Mouse (Mus musculus) 416B (cell line): Measurements from ENCODE around the gene Cpvl.

ENCODE experiments used
- DNase-seq: peaks from one replicate; pipeline ENCODE4 v3.0.0; 2011; ENCODE audit warnings: low read depth

Cpvl gene

GRCm38 (mm10) chr6:53978571-53978970 is at the start of gene Cpvl:
Gene Cpvl, minus strand, starts transcription at chr6:53978671.
- DNase-seq = no peak

- DNase-seq = no peak
These were observed 45.4 kb upstream of the Cpvl start for GRCm38 (mm10) chr6:54023846-54024245.

- no peak for DNase-seq
These were observed 42.8 kb upstream of the Cpvl start for GRCm38 (mm10) chr6:54021123-54021789.

GRCm38 (mm10) chr6:54018861-54019260 is 40.4 kb upstream of the Cpvl start:
- DNase-seq = no peak

- no peak for DNase-seq
These were observed 39.6 kb upstream of the Cpvl start for GRCm38 (mm10) chr6:54018038-54018437.

GRCm38 (mm10) chr6:54012163-54012562 is 33.7 kb upstream of the Cpvl start:
- DNase-seq = no peak

GRCm38 (mm10) chr6:54010362-54010761 is 31.9 kb upstream of the Cpvl start:
- no peak for DNase-seq

- DNase-seq = no peak
These were observed 30.8 kb upstream of the Cpvl start for GRCm38 (mm10) chr6:54009293-54009692.

- no peak for DNase-seq
These were observed 30.1 kb upstream of the Cpvl start for GRCm38 (mm10) chr6:54008448-54009120.

GRCm38 (mm10) chr6:54005302-54005701 is 26.8 kb upstream of the Cpvl start:
- DNase-seq = no peak

GRCm38 (mm10) chr6:53996226-53996955 is 17.9 kb upstream of the Cpvl start:
- peak; percentile 35 for DNase-seq

- DNase-seq = peak; percentile 38
These were observed 17.0 kb upstream of the Cpvl start for GRCm38 (mm10) chr6:53995519-53995918.

- DNase-seq = no peak
These were observed 13.9 kb upstream of the Cpvl start for GRCm38 (mm10) chr6:53992386-53992785.

- no peak for DNase-seq
These were observed 8.8 kb upstream of the Cpvl start for GRCm38 (mm10) chr6:53987235-53987634.

- DNase-seq = no peak
These were observed 8.0 kb upstream of the Cpvl start for GRCm38 (mm10) chr6:53986273-53986985.

GRCm38 (mm10) chr6:53983820-53984219 is 5.3 kb upstream of the Cpvl start:
- no peak for DNase-seq

GRCm38 (mm10) chr6:53982612-53983011 is 4.1 kb upstream of the Cpvl start:
- DNase-seq = peak; percentile 14

GRCm38 (mm10) chr6:53982047-53982600 is 3.7 kb upstream of the Cpvl start:
- no peak for DNase-seq

- DNase-seq = no peak
These were observed 2.5 kb upstream of the Cpvl start for GRCm38 (mm10) chr6:53980817-53981480.

- no peak for DNase-seq
These were observed 4.4 kb downstream of the Cpvl start for GRCm38 (mm10) chr6:53974040-53974439.

- no peak for DNase-seq
These were observed 5.0 kb downstream of the Cpvl start for GRCm38 (mm10) chr6:53973468-53973867.
